Mouse (Mus musculus): ENCODE results near the gene 2700081O15Rik. TPM values are rescaled to one million over a fixed set of nuclear protein-coding genes. Genes with fewer than 3 reads are reported as not detected.

Gene 2700081O15Rik
- total and polyA plus RNA-seq, 2 experiments, result 1.7 to 2.9 TPM

DNA sequence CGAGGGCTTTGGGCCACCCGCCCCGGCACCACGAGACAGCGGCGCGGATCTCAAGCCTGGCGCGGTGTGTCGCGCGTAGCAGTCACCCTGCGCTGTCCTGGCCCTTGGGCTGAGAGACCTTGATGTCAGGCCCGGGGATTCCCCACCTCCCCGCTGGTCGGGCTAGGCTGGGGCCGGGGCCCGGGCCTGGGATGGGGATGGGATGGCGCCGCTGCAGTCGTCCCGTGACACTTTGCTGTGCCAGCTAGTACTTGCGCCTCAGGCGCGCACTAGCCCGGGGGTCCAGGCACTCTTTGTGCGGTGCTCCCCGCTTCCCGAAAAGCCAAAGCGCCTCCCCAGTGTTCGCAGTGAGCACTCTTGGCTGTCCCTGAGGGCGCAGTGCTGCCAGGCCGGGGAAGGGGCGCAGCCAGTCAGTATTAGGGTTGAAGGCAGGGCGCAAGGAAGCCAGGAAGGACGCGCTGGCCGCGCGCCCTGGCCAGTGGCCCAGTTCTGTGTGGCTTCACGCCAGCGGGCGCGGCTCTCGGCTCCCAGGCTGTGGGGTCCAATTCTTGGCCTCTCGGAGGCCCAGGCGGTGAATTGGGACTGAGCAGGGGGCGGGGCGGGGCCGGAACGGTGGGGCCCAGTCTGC, 5.7 kb downstream of the 2700081O15Rik start:
- TF ChIP-seq CTCF (IDR thresholded peaks at IDR 0.05; ENCODE audit: low read depth, low read length), result no peak
- TF ChIP-seq POLR2A (IDR thresholded peaks at IDR 0.05; ENCODE audit: extremely low read depth, insufficient read depth, low read length), result no peak
- 0 out of 2 replicates have a peak overlapping the region, but pooled peaks have one; percentile 40 for H3K9ac ChIP-seq (ENCODE audit: low read depth, low read length)
- WGBS, result 11% methylated on average over 51 of the region's 51 CpGs
- no peak for DNase-seq (ENCODE audit: extremely low read depth, low read depth, low spot score)
- peaks cover 18% of the 10 kb centered on the region; the same call in 1 of the 2 replicates for H3K36me3 ChIP-seq (ENCODE audit: control insufficient read depth, insufficient read depth, low read length)
- H3K27ac ChIP-seq (replicated peaks; ENCODE audit: insufficient read depth, low read depth, low read length), result no peak overlapping the region
- peak overlapping the region; percentile 37; the same call in 1 of the 2 replicates for H3K4me3 ChIP-seq (ENCODE audit: insufficient read depth, low read depth, low read length)
- no peaks in the 10 kb centered on the region for H3K79me2 ChIP-seq (ENCODE audit: control insufficient read depth, insufficient read depth, low read length)
- H3K27me3 ChIP-seq (ENCODE audit: control insufficient read depth, insufficient read depth, low read length), result peaks cover 8% of the 10 kb centered on the region
- H3K4me1 ChIP-seq (ENCODE audit: control insufficient read depth, insufficient read depth, low read length), result peaks cover 2% of the 10 kb centered on the region; the same call in 1 of the 2 replicates

DNA sequence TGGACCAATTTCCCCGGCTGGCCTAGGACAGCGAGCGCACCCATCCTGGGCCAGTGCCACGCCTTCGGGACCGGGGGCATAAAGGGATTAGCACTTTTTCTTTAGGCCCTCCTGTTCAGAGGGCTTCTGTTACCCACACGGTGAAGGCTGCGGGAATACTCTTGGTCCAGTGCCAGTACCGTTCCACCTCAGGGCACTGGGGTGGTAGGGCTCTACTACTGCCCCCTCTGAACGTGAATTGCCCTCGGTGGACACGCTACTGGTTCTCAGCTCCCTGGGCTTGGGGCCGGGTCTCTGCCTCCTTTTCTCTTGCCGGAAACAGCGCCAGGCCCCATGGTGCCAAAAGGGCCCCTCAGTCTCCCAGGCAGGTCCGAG, 6.2 kb downstream of the 2700081O15Rik start:
- Histone ChIP-seq H3K27ac (replicated peaks; ENCODE audit: insufficient read depth, low read depth, low read length) (no peak overlapping the region), H3K4me1 (ENCODE audit: control insufficient read depth, insufficient read depth, low read length) (peaks cover 1% of the 10 kb centered on the region; the same call in 1 of the 2 replicates), H3K27me3 (ENCODE audit: control insufficient read depth, insufficient read depth, low read length) (peaks cover 8% of the 10 kb centered on the region), H3K4me3 (ENCODE audit: insufficient read depth, low read depth, low read length) (peak overlapping the region; percentile 37; the same call in 1 of the 2 replicates), H3K79me2 (ENCODE audit: control insufficient read depth, insufficient read depth, low read length) (no peaks in the 10 kb centered on the region), H3K36me3 (ENCODE audit: control insufficient read depth, insufficient read depth, low read length) (peaks cover 23% of the 10 kb centered on the region), H3K9ac (ENCODE audit: low read depth, low read length) (no peak overlapping the region)
- TF ChIP-seq CTCF (IDR thresholded peaks at IDR 0.05; ENCODE audit: low read depth, low read length), result no peak
- no peak for TF ChIP-seq POLR2A (IDR thresholded peaks at IDR 0.05; ENCODE audit: extremely low read depth, insufficient read depth, low read length)
- no peak for DNase-seq (ENCODE audit: extremely low read depth, low read depth, low spot score)
- 56% methylated on average over 16 of the region's 16 CpGs for WGBS

DNA sequence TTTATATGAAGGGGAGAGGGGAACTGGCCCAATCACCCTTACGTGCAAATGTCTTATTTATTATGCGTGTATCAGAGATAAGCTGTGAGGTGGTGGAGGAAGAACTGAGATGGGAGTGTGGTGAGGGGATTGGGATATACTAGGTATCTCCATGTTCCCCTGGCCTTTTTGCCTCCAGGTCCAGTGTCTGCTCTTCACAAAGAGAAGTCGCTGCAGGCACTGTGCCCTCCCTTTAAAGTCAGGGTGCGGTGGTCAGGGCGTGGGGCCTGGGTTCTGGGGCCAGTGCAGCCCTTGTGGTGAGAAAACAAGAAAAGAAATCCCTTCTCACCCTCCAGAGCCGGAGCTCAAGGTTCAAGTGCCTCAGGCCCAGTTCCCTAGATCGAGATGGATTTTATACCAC, 6.7 kb downstream of the 2700081O15Rik start:
- Histone ChIP-seq H3K79me2 (ENCODE audit: control insufficient read depth, insufficient read depth, low read length) (no peaks in the 10 kb centered on the region), H3K36me3 (ENCODE audit: control insufficient read depth, insufficient read depth, low read length) (peaks cover 25% of the 10 kb centered on the region), H3K27ac (replicated peaks; ENCODE audit: insufficient read depth, low read depth, low read length) (no peak overlapping the region), H3K27me3 (ENCODE audit: control insufficient read depth, insufficient read depth, low read length) (peaks cover 8% of the 10 kb centered on the region), H3K4me3 (ENCODE audit: insufficient read depth, low read depth, low read length) (no peak overlapping the region), H3K9ac (ENCODE audit: low read depth, low read length) (no peak overlapping the region), H3K4me1 (ENCODE audit: control insufficient read depth, insufficient read depth, low read length) (no peaks in the 10 kb centered on the region)
- 87% methylated on average over 7 of the region's 7 CpGs for WGBS
- DNase-seq (ENCODE audit: extremely low read depth, low read depth, low spot score), result no peak
- TF ChIP-seq POLR2A (IDR thresholded peaks at IDR 0.05; ENCODE audit: extremely low read depth, insufficient read depth, low read length) (no peak), CTCF (IDR thresholded peaks at IDR 0.05; ENCODE audit: low read depth, low read length) (no peak)

DNA sequence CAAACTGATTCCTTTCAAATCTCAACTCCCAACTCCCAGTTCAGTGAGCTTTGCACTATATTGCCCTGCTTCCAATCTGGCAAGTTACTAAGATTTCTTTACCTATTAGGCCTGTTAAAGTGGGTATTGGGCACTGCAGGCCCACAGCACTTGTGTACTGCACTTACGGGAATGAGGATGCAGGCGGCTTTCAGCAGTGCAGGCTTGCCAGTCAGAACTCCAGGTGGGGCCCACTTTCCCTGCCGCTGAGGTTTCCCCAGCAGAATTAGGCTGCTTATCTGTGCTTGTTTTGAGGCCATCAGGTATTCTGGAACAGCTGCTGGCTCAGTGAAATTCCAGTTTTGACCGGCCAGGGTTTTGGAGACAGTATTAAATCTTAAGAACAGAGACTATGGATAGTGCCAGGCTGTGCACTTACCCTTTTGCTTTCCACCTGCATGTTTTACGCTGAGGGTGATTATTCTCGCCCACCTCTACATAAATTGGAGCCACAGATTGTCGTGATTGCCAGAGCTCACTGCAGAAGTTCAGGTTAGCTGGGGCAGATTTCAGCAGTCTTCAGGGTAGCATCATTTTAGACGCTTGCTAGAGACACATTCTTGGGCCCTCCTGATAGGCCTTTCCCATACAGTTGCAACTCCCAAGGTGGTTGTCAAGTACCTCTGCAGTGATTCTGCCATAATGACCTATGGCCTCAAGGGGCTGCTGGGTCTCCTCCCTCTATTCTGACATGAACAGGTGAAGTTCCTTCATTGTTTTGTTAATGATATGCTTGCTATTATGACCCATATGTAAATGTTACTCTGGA, 7.4 kb downstream of the 2700081O15Rik start:
- Histone ChIP-seq H3K36me3 (ENCODE audit: control insufficient read depth, insufficient read depth, low read length) (peaks cover 30% of the 10 kb centered on the region), H3K27me3 (ENCODE audit: control insufficient read depth, insufficient read depth, low read length) (peaks cover 8% of the 10 kb centered on the region), H3K9ac (ENCODE audit: low read depth, low read length) (no peak overlapping the region), H3K79me2 (ENCODE audit: control insufficient read depth, insufficient read depth, low read length) (no peaks in the 10 kb centered on the region), H3K4me3 (ENCODE audit: insufficient read depth, low read depth, low read length) (no peak overlapping the region), H3K4me1 (ENCODE audit: control insufficient read depth, insufficient read depth, low read length) (no peaks in the 10 kb centered on the region), H3K27ac (replicated peaks; ENCODE audit: insufficient read depth, low read depth, low read length) (no peak overlapping the region)
- TF ChIP-seq POLR2A (IDR thresholded peaks at IDR 0.05; ENCODE audit: extremely low read depth, insufficient read depth, low read length) (no peak), CTCF (IDR thresholded peaks at IDR 0.05; ENCODE audit: low read depth, low read length) (no peak)
- no peak for DNase-seq (ENCODE audit: extremely low read depth, low read depth, low spot score)
- WGBS, result 89% methylated on average over 8 of the region's 8 CpGs

DNA sequence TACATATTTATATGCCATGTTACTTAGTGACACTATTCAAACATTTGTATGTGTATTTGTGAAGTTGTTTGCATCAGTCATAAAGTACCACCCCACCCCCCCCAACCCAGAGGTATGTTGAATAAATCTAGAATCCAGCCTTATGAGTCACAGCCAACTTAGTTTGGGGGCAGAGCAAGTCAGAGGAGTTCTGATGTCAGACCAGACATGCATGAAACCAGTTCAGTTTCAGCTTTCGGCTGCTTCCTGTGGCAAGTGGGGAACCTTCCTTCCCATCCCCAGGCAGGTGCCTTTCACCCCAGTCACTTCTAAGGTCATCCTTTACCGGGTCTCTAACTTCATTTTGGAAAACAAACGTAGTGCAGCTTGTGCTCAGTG, 8.0 kb downstream of the 2700081O15Rik start:
- H3K4me1 ChIP-seq (ENCODE audit: control insufficient read depth, insufficient read depth, low read length), result no peaks in the 10 kb centered on the region
- H3K27ac ChIP-seq (replicated peaks; ENCODE audit: insufficient read depth, low read depth, low read length), result no peak overlapping the region
- 66% methylated on average over 3 of the region's 3 CpGs for WGBS
- H3K36me3 ChIP-seq (ENCODE audit: control insufficient read depth, insufficient read depth, low read length), result peaks cover 32% of the 10 kb centered on the region
- H3K27me3 ChIP-seq (ENCODE audit: control insufficient read depth, insufficient read depth, low read length), result peaks cover 8% of the 10 kb centered on the region
- no peak for TF ChIP-seq CTCF (IDR thresholded peaks at IDR 0.05; ENCODE audit: low read depth, low read length)
- H3K4me3 ChIP-seq (ENCODE audit: insufficient read depth, low read depth, low read length), result no peak overlapping the region
- H3K79me2 ChIP-seq (ENCODE audit: control insufficient read depth, insufficient read depth, low read length), result no peaks in the 10 kb centered on the region
- H3K9ac ChIP-seq (ENCODE audit: low read depth, low read length), result no peak overlapping the region
- DNase-seq (ENCODE audit: extremely low read depth, low read depth, low spot score), result no peak

DNA sequence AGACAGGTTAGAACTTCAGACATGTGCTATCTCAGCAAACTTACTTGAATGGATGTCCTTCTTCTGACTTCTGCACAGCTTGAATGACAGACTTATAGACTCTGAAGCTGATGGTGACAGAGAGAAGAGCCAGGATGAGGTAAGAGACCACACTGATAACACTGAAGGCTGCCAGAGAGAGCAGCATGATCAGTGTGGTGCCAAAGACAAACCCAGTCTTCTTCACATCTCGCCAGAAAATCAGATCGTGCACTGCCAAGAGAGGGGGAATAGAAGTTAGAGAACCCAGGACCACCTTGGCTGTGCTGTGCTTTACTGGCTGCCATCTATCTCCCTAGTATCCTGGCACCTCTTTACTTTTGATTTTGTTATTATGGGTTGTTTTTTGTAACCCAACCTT, 17.5 kb downstream of the 2700081O15Rik start:
- Histone ChIP-seq H3K27me3 (ENCODE audit: control insufficient read depth, insufficient read depth, low read length) (no peaks in the 10 kb centered on the region), H3K4me1 (ENCODE audit: control insufficient read depth, insufficient read depth, low read length) (peaks cover 2% of the 10 kb centered on the region; the same call in 1 of the 2 replicates), H3K36me3 (ENCODE audit: control insufficient read depth, insufficient read depth, low read length) (peaks cover 50% of the 10 kb centered on the region), H3K27ac (replicated peaks; ENCODE audit: insufficient read depth, low read depth, low read length) (no peak overlapping the region), H3K79me2 (ENCODE audit: control insufficient read depth, insufficient read depth, low read length) (no peaks in the 10 kb centered on the region; the same call in 1 of the 2 replicates), H3K4me3 (ENCODE audit: insufficient read depth, low read depth, low read length) (no peak overlapping the region), H3K9ac (ENCODE audit: low read depth, low read length) (no peak overlapping the region)
- WGBS, result 87% methylated on average over 2 of the region's 2 CpGs
- TF ChIP-seq POLR2A (IDR thresholded peaks at IDR 0.05; ENCODE audit: extremely low read depth, insufficient read depth, low read length), result no peak
- TF ChIP-seq CTCF (IDR thresholded peaks at IDR 0.05; ENCODE audit: low read depth, low read length), result no peak
- no peak for DNase-seq (ENCODE audit: extremely low read depth, low read depth, low spot score)
